Mouse (Mus musculus) bone marrow macrophage, adult 2 months (primary cell): ENCODE data around the gene Lsp1.

ENCODE experiments used
- CTCF ChIP-seq: IDR thresholded peaks from 2 replicates; pipeline ENCODE4 v1.5.1; 2012; ENCODE audit warnings: low read depth, mild to moderate bottlenecking, low read length, moderate library complexity
- POLR2A ChIP-seq: IDR thresholded peaks from 2 replicates; pipeline ENCODE4 v1.6.1; 2012; ENCODE audit warnings: mild to moderate bottlenecking, low read depth, low read length, borderline replicate concordance

DNA sequence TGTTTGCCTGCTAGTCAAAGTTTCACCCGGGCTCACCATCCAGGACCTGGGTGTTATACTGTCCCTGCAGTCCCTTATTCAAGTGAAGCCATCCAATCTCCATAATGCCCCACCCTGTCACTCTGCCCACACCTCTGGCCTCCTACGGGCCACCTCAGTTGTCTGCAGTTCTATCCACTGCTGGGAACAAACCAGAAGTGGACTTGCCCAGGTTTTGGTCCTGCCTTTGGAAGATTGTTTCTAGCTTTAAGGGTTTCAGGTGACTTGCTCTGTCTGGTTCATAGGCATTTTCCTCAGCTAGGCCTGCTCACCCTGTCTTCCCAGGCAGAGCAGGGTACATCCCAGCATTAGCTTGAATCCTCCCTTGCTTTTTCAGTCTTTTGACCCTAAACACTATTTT lies 5.4 kb upstream of the Lsp1 start:
- TF ChIP-seq CTCF, result no peak
- TF ChIP-seq POLR2A, result no peak
